Mouse (Mus musculus) lung, adult 2 months (tissue): ENCODE data around the gene Rras2. TPM values are rescaled to one million over a fixed set of nuclear protein-coding genes. Genes with fewer than 3 reads are reported as not detected.

Source experiments
- DNase-seq: peaks from one replicate; pipeline ENCODE4 v3.0.0; 2022
- H3K4me1 ChIP-seq: fragments of 200-500 bp; 2 replicates; pipeline ENCODE4 v1.6.1; 2011; ENCODE audit warnings: low read length; ENCODE audit not compliant: control insufficient read depth, insufficient read depth
- H3K4me3 ChIP-seq: fragments of 200-500 bp; replicated peaks from 2 replicates; pipeline ENCODE3; 2011; ENCODE audit warnings: low read depth, mild to moderate bottlenecking, control low read depth, low read length; ENCODE audit errors: extremely low read depth
- CTCF ChIP-seq: fragments of 200-500 bp; IDR thresholded peaks from 2 replicates; pipeline ENCODE4 v1.5.1; 2011; ENCODE audit warnings: mild to moderate bottlenecking, low read length, control low read depth; ENCODE audit not compliant: insufficient read depth
- POLR2A ChIP-seq: fragments of 200-500 bp; IDR thresholded peaks from 2 replicates; pipeline ENCODE4 v1.6.1; 2011; ENCODE audit warnings: low read depth, mild to moderate bottlenecking, control low read depth, low read length, borderline replicate concordance; ENCODE audit errors: extremely low read depth
- WGBS: fragments of 180-500 bp; shearing (Covaris S2); methylation state at CpG from one replicate; pipeline ENCODE4 v1.1.7; 2018; 5-methylcytosine and 5-hydroxymethylcytosine counted together
- polyA plus RNA-seq: library from polyadenylated mRNA; depleted of rRNA; stranded (reverse); fragments of >200 nt; gene quantifications from 2 replicates; pipeline ENCODE4 v1.2.3, GENCODE M21; 2012

The Rras2 gene
- polyA plus RNA-seq, 1 experiment: 24.4 TPM

DNA sequence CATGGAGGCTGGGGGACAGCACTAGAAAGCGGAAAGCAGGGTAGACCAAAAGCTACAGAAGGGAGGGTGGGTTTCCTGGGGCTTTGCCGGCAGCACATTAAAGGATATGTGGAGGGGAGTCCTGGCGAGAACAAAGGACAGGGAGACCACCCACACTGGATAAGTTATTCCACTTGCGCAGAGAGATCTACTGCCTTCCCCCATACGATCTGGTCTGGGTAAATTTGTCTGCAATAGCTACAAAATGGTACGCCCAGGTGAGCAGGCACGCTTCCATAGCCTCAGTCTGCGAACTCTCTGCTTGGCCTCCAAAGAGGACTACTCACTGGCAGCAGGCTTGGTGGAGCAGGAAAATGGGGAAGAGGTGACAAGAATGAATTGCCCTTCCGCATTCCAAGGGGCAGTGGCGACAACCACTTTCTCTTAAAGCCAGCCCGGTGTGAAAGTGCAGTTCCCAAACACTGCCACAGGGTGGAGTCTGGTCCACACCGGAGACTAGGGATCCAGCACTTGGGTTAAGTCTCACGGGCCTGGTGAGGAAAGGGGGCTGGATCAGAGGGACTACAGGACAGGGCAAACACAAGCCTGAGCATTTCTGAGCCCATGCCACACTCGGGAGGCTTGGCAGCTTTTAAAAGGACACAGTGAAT lies 50.9 kb downstream of the Rras2 start:
- peaks cover 24% of the 10 kb centered on the region for H3K4me1 ChIP-seq
- peak; percentile 86 for DNase-seq
- H3K4me3 ChIP-seq: peak overlapping the region; percentile 22
- no peak for TF ChIP-seq POLR2A
- TF ChIP-seq CTCF: peak; percentile 95
- WGBS: 16% methylated on average over 14 of the region's 14 CpGs

DNA sequence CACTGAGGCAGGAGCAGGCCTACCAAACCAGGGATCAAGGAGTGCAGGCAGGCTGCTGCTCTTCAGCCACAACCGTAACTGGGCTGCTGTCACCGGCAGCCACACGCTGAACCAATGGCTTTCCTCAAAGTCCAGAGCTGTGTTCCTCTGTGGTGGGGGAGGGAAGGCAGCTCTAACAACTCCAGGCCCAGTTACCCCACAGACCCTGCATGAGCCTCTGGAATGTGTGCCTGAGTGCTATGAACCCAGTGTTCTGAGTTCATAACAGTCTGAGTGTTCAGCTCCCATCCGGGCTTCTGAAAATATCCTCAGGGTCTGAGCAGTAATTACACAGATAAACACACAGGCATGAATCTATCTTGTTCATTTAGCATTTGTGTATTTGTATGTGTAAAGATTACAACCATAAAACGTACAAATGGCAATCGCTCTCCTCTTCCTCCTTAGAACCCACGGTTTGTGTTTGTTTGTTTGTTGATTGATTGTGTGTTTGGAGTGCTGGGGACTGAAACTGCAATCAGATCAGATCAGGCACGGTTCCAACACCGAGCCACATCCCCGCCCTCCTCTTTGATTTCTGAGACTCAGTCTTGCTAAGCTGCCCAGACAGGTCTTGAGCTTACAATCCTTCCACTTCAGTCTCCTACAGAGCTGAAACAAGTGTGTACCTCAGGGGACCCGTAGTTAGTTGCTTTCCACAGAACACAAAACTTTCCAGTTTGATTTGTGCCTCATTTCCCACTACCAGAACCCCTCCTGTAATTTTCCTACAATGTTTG lies 52.0 kb downstream of the Rras2 start:
- 43% methylated on average over 11 of the region's 11 CpGs for WGBS
- no peak for DNase-seq
- TF ChIP-seq CTCF (no peak), POLR2A (no peak)
- no peak overlapping the region for H3K4me3 ChIP-seq
- H3K4me1 ChIP-seq: peaks cover 20% of the 10 kb centered on the region

DNA sequence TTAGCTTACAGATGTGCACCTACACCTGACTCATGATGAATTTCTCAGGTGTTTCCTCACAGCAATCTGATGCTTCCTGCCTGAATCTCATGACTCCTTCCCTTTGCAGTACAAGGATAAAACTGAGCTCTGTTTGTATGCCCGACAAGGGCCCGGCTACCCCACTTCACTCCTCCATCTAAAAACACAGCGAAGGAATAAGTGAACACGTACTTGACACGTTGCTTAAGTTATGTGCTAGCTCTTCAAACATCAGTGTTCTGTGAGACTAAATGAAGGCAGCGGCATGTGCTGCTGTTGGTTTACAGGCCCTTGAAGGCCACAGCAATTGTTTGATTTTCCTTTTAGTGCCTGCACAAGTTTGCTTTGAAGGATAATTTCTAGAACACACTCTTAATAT lies 53.6 kb downstream of the Rras2 start:
- H3K4me3 ChIP-seq: no peak overlapping the region
- no peak for DNase-seq
- WGBS: 58% methylated on average over 6 of the region's 6 CpGs
- TF ChIP-seq POLR2A: no peak
- TF ChIP-seq CTCF: no peak
- H3K4me1 ChIP-seq: peaks cover 16% of the 10 kb centered on the region

DNA sequence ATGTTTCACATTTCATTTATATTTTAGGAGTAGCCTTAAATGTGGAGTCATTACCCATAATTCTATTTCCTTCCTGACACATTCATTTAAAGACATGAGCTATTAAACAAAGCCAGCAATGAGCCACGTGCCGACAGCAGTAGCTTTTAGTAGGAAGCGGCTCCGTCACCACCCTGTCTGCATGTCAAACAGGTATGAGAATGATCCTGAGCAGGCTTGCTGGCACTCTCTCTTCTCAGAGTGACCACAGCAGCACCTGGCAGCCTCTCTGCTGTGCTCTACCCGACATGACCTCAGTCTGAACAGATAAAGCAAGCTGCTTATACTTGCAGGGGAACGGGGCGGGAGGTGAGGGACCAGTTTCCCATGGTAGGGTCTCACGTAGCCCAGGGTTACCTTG lies 54.0 kb downstream of the Rras2 start:
- DNase-seq: no peak
- TF ChIP-seq POLR2A (no peak), CTCF (no peak)
- Histone ChIP-seq H3K4me3 (no peak overlapping the region), H3K4me1 (peaks cover 16% of the 10 kb centered on the region)
- 44% methylated on average over 8 of the region's 8 CpGs for WGBS

DNA sequence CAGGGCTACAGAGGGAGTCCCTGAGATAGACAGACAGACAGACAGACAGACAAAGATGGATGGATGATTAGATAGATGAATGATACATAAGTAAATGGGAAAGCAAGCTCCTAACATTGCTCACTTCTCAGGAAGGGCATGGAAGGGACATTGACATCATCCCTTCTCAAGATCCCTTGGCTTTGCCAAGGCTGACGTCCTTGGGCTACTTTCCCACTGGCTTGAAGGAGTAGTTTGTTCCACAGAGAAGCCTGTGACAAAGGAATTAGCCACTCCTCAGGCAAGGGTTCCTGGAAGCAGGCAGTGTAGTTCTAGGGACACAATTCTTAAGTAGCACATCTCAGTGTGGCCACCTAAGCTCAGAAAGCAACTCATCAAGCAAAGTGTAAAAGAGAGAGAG lies 55.1 kb downstream of the Rras2 start:
- Histone ChIP-seq H3K4me3 (no peak overlapping the region), H3K4me1 (peaks cover 16% of the 10 kb centered on the region)
- no peak for TF ChIP-seq CTCF
- TF ChIP-seq POLR2A: no peak
- WGBS: 29% methylated on average over 1 of the region's 1 CpGs
- no peak for DNase-seq

DNA sequence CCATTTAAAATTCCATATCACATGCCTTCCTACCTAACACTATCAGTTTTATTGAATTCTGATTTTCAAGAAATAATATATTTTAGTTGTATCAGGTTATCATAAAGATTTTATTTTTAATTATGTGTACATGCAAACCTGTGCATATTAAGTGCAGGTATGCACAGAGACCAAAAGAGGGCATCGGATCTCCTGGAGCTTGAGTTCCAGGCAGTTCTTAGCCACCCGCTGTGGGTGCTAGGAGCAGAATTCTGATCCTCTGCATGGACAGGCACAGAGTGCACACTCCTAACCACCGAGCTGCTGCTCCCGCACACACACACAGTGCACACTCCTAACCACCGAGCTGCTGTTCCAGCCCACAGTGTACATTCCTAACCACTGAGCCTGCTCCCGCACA lies 57.1 kb downstream of the Rras2 start:
- H3K4me1 ChIP-seq: peaks cover 6% of the 10 kb centered on the region
- no peak overlapping the region for H3K4me3 ChIP-seq
- DNase-seq: no peak
- 96% methylated on average over 6 of the region's 6 CpGs for WGBS
- TF ChIP-seq CTCF (no peak), POLR2A (no peak)

DNA sequence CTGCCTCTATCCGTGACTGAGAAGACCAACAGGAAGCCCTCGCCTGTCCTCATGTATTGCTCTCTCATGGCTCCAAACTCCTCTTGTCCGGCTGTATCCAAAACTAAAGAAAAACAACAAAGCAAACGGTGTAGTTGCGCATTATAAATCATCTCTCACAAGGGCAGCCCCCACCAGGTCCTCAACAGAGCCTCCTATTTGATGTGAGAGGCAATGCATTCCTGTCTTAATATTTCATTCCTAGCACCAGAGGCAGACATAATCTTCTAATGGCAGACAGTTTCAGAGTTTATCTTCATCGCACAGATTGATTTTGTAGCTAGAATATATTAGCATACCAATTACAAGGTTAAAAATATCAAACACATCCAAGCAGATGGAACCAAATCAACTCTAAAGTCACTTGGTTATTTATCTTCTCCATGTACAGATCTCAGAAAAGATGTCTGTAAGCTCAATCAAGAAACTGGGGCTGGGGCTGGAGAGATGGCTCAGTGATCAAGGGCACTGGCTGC lies 58.6 kb downstream of the Rras2 start:
- no peak for DNase-seq

DNA sequence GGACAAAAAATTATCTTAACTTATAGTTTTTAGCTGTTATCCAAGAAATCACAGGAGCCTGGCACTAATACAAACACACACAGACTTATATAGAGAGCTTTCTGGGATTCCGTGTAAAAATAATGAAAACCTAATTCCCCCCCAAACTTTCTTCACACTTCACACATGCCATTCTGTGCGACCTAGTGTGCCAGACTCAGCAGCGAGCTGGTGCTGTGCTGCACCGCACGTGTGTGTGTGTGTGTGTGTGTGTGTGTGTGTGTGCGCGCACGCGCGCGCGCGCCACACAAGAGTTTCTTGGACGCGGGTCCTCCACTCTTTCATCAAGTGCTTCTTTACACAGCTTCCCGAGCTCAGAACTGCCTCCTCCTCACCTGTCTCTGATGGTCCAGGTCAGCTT lies 59.4 kb downstream of the Rras2 start:
- Histone ChIP-seq H3K4me3 (no peak overlapping the region), H3K4me1 (no peaks in the 10 kb centered on the region; the same call in 1 of the 2 replicates)
- TF ChIP-seq POLR2A (no peak), CTCF (no peak)
- WGBS: 89% methylated on average over 16 of the region's 16 CpGs
- DNase-seq: no peak

More for the DNA sequence above, 58.6 kb downstream of the Rras2 start:
- Histone ChIP-seq H3K4me3 (no peak overlapping the region), H3K4me1 (peaks cover 6% of the 10 kb centered on the region)
- WGBS: 81% methylated on average over 6 of the region's 6 CpGs
- TF ChIP-seq POLR2A (no peak), CTCF (no peak)

DNA sequence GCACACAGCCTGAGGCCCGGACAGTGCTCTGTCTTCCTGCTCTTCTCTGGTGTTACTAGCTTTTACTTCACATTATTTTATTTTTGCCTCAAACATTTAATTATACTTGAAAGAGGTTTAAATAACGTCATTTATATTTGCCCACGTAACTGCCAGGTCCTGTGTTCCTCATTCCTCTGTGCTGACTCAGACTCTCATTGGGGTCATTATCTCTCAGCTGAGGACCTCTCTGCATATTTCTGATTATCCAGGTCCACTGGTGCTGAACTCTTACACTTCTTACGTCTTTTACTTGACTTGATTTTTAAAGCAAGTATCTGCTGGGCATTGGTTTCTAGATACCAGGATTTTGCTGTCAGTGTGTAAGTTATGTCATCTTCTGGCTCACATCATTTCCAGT lies 63.9 kb downstream of the Rras2 start:
- no peak for DNase-seq
- TF ChIP-seq CTCF (no peak), POLR2A (no peak)
- Histone ChIP-seq H3K4me1 (no peaks in the 10 kb centered on the region; the same call in 1 of the 2 replicates), H3K4me3 (no peak overlapping the region)
- 64% methylated on average over 4 of the region's 4 CpGs for WGBS
